Mouse (Mus musculus) CH12.LX (cell line): ENCODE results near the gene Mcee. TPM values are rescaled to one million over a fixed set of nuclear protein-coding genes. Genes with fewer than 3 reads are reported as not detected.

Experiments used
- DNase-seq: peaks from one replicate; pipeline ENCODE4 v3.0.0-alpha.2; 2013; ENCODE audit errors: extremely low read depth
- H3K27ac ChIP-seq: 2 replicates; pipeline ENCODE4 v1.5.1; 2012; ENCODE audit warnings: low read depth, mild to moderate bottlenecking, control low read depth, moderate library complexity; ENCODE audit not compliant: insufficient read depth
- H3K27me3 ChIP-seq: replicated peaks from 2 replicates; pipeline ENCODE3; 2012; ENCODE audit warnings: inconsistent platforms
- H3K36me3 ChIP-seq, 2 experiments: replicated peaks in 1 of 2; 2 replicates each; pipeline versions ENCODE3 to v1.6.1; 2012; ENCODE audit warnings: inconsistent platforms in 1 of 2, low read length in 1 of 2, mild to moderate bottlenecking in 1 of 2, mixed read lengths in 1 of 2, moderate library complexity in 1 of 2; ENCODE audit not compliant: control insufficient read depth in 1 of 2, insufficient read depth in 1 of 2
- H3K4me1 ChIP-seq, 2 experiments: 2 replicates each; pipeline ENCODE4 v1.6.1; 2012; ENCODE audit warnings: inconsistent platforms in 1 of 2, moderate library complexity in 1 of 2; ENCODE audit not compliant: insufficient read depth in 2 of 2, control insufficient read depth in 1 of 2
- H3K4me2 ChIP-seq: 2 replicates; pipeline ENCODE4 v1.6.1; 2012; ENCODE audit warnings: low read depth, mild to moderate bottlenecking, control low read depth; ENCODE audit not compliant: poor library complexity, insufficient read depth, severe bottlenecking
- H3K4me3 ChIP-seq, 3 experiments: fragments of 150-350 bp in 1 of 3; sonication (generic) in 1 of 3; replicated peaks in 1 of 3; 2 replicates each; pipeline versions ENCODE3 to v1.5.1; 2011 to 2012; ENCODE audit warnings: low read depth in 2 of 3, low read length in 2 of 3, mild to moderate bottlenecking in 2 of 3, moderate library complexity in 2 of 3, control low read depth in 1 of 3, improper control_type of control experiment in 1 of 3, inconsistent platforms in 1 of 3, mixed read lengths in 1 of 3; ENCODE audit not compliant: poor library complexity in 1 of 3
- H3K79me2 ChIP-seq: replicated peaks from 2 replicates; pipeline ENCODE4 v1.6.1; 2012; ENCODE audit warnings: mild to moderate bottlenecking, moderate library complexity; ENCODE audit not compliant: control insufficient read depth, poor library complexity, insufficient read depth, severe bottlenecking; ENCODE audit errors: extremely low read depth
- H3K9ac ChIP-seq: 2 replicates; pipeline ENCODE4 v1.6.1; 2012; ENCODE audit warnings: low read depth, mild to moderate bottlenecking, control low read depth, moderate library complexity; ENCODE audit not compliant: insufficient read depth
- H3K9me3 ChIP-seq: replicated peaks from 2 replicates; pipeline ENCODE3; 2012; ENCODE audit warnings: low read length, inconsistent platforms, mixed read lengths
- CHD2 ChIP-seq: IDR thresholded peaks from 2 replicates; pipeline ENCODE4 v1.6.1; 2011; ENCODE audit warnings: low read length, improper control_type of control experiment
- ELF1 ChIP-seq: IDR thresholded peaks from 2 replicates; pipeline ENCODE4 v1.6.1; 2014; ENCODE audit warnings: low read depth, mild to moderate bottlenecking, inconsistent platforms, low read length, improper control_type of control experiment
- GABPA ChIP-seq: IDR thresholded peaks from 2 replicates; pipeline ENCODE4 v1.6.1; 2012; ENCODE audit warnings: low read depth, low read length, improper control_type of control experiment, inconsistent platforms; ENCODE audit not compliant: insufficient replicate concordance
- HCFC1 ChIP-seq: IDR thresholded peaks from 2 replicates; pipeline ENCODE4 v1.6.1; 2012; ENCODE audit warnings: low read depth, mild to moderate bottlenecking, inconsistent platforms, low read length, improper control_type of control experiment
- JUND ChIP-seq: conservative IDR thresholded peaks from 2 replicates; pipeline ENCODE4 v1.6.1; 2011; ENCODE audit warnings: low read depth, low read length, improper control_type of control experiment
- MXI1 ChIP-seq: IDR thresholded peaks from 2 replicates; pipeline ENCODE4 v1.6.1; 2011; ENCODE audit warnings: mild to moderate bottlenecking, low read depth, low read length, improper control_type of control experiment
- MYC ChIP-seq: IDR thresholded peaks from 2 replicates; pipeline ENCODE4 v1.6.1; 2011; ENCODE audit warnings: low read depth, mild to moderate bottlenecking, improper control_type of control experiment, low read length
- POLR2A ChIP-seq: IDR thresholded peaks from 2 replicates; pipeline ENCODE4 v1.6.1; 2011; ENCODE audit warnings: low read depth, mild to moderate bottlenecking, improper control_type of control experiment, low read length
- RAD21 ChIP-seq: IDR thresholded peaks from 2 replicates; pipeline ENCODE4 v1.6.1; 2011; ENCODE audit warnings: low read depth, mild to moderate bottlenecking, low read length, improper control_type of control experiment, moderate library complexity
- RCOR1 ChIP-seq: conservative IDR thresholded peaks from 2 replicates; pipeline ENCODE4 v1.6.1; 2012; ENCODE audit warnings: low read depth, mild to moderate bottlenecking, inconsistent platforms, low read length, improper control_type of control experiment
- SIN3A ChIP-seq: IDR thresholded peaks from 2 replicates; pipeline ENCODE4 v1.6.1; 2012; ENCODE audit warnings: low read length, improper control_type of control experiment, inconsistent platforms
- UBTF ChIP-seq: IDR thresholded peaks from 2 replicates; pipeline ENCODE4 v1.6.1; 2012; ENCODE audit warnings: low read depth, mild to moderate bottlenecking, inconsistent platforms, low read length, improper control_type of control experiment, moderate library complexity
- USF2 ChIP-seq: conservative IDR thresholded peaks from 2 replicates; pipeline ENCODE4 v1.6.1; 2011; ENCODE audit warnings: low read depth, low read length, improper control_type of control experiment
- ZKSCAN1 ChIP-seq: IDR thresholded peaks from 2 replicates; pipeline ENCODE4 v1.6.1; 2012; ENCODE audit warnings: low read depth, inconsistent platforms, low read length, improper control_type of control experiment, borderline replicate concordance
- ZMIZ1 ChIP-seq: IDR thresholded peaks from 2 replicates; pipeline ENCODE4 v1.6.1; 2012; ENCODE audit warnings: low read depth, mild to moderate bottlenecking, inconsistent platforms, low read length, improper control_type of control experiment
- dilution Hi-C: fragments of 300-500 bp; cut with MboI; formaldehyde crosslinking; loops from 2 replicates; pipeline ENCODE4 v1.14.3; 2020; ENCODE audit warnings: low sequenced_read_pairs; ENCODE audit not compliant: extremely low pct_unique_long_range_greater_than_20kb, extremely low pct_ligation_motif_present
- in situ Hi-C: fragments of 300-500 bp; cut with MboI; formaldehyde crosslinking; loops from 3 replicates; pipeline ENCODE4 v1.14.3; 2019; ENCODE audit warnings: low sequenced_read_pairs, low pct_ligation_motif_present, low pct_unique_long_range_greater_than_20kb, mixed read lengths
- polyA plus RNA-seq: library from polyadenylated mRNA; unstranded; fragments of >175 nt; gene quantifications from 2 replicates; pipeline ENCODE4 v1.2.1, GENCODE M21; 2012; ENCODE audit warnings: low read depth; ENCODE audit not compliant: insufficient read length
- total RNA-seq, 2 experiments: library from RNA; depleted of rRNA; stranded (reverse); fragments of 300-350 nt in 1 of 2; fragments of >200 nt in 1 of 2; gene quantifications; 2 replicates each; pipeline ENCODE4 v1.2.3; 2012 to 2014

Mcee gene
- total and polyA plus RNA-seq, 3 experiments: 13.8 to 15.8 (median 13.9) TPM

DNA sequence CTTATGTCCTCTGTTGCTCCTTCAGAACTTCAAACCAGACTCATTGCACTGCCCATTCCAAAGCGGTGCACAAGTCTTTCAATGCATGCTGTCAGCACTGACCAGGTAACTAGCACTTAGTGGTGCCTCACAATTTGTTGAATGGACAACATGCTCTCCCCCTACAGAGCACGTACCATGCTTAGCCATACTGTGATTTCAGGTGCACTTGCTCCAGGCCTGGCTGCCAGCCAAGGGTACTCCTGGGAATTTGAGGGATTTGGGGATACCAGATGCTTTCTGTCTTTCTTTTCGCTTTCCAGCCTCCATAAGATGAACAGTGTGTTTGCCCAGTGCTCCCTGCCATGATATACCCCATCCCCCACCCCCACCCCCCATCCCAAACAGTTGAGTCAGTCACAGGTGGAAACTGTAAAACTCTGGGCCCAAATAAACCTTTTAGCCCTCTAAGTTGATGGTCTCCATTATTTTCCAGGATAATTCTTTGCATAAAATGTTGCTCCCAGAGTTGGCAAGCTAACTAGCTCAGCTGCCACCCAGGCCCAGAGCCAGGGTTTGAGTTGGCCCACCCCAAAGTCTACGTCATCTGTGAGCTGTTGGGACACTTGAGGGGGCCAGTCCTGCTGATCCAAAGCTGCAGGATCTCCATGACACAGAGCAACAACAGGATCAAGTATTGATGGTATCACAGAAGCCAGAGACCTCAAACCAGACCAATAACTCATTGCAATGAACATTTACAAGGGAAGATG is 60.2 kb downstream of the Mcee start:
- H3K27ac ChIP-seq: no peak overlapping the region
- H3K9ac ChIP-seq: no peak overlapping the region
- H3K36me3 ChIP-seq: no peaks in the 10 kb centered on the region
- no peaks in the 10 kb centered on the region for H3K9me3 ChIP-seq
- TF ChIP-seq SIN3A (no peak), CHD2 (no peak), ZKSCAN1 (no peak), USF2 (no peak), GABPA (no peak), RAD21 (no peak), ZMIZ1 (no peak), JUND (no peak), POLR2A (no peak), ELF1 (no peak), MYC (no peak), RCOR1 (no peak), HCFC1 (no peak)
- in situ Hi-C loops (no loop called here), dilution Hi-C loops (no loop called here)
- H3K4me2 ChIP-seq: no peak overlapping the region
- H3K27me3 ChIP-seq: no peaks in the 10 kb centered on the region
- no peak overlapping the region for H3K4me3 ChIP-seq
- H3K4me1 ChIP-seq: no peaks in the 10 kb centered on the region
- no peak for DNase-seq
- H3K79me2 ChIP-seq: no peaks in the 10 kb centered on the region

DNA sequence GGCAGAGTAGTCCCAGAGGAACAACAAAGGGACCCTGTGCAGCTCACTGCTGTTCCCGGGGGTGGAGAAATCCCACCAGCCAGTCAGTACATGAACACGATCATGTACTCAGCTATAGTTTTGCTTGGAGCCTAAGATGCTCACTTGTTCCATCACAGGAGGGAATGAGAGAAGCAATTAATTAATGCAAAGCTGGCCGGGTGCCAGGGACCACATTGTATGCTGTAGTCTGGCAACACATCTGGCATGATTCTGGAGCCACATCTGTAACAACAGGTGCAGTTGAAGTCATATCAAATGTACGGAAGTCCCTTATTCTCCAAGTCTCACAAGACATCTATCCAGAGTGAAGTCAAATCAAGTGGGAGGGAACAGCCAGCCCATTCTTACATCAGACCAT is 63.8 kb downstream of the Mcee start:
- TF ChIP-seq CHD2 (no peak), ZMIZ1 (no peak), MYC (no peak), POLR2A (no peak), UBTF (no peak), MXI1 (no peak)
- TF ChIP-seq, all 38 proteins: peak for 0
- no peak for DNase-seq
- Histone ChIP-seq H3K79me2 (no peaks in the 10 kb centered on the region), H3K9me3 (no peaks in the 10 kb centered on the region), H3K9ac (no peak overlapping the region), H3K27ac (no peak overlapping the region), H3K4me3 (no peak overlapping the region), H3K4me1 (no peaks in the 10 kb centered on the region), H3K27me3 (no peaks in the 10 kb centered on the region), H3K4me2 (no peak overlapping the region), H3K36me3 (no peaks in the 10 kb centered on the region)
- dilution Hi-C loops (no loop called here), in situ Hi-C loops (no loop called here)
